Mouse (Mus musculus): ENCODE measurements around the gene Grm4. TPM values are rescaled to one million over a fixed set of nuclear protein-coding genes. Genes with fewer than 3 reads are reported as not detected.

Gene Grm4
- total and polyA plus RNA-seq, 3 experiments = 0.13 to 0.47 (median 0.16) TPM

DNA sequence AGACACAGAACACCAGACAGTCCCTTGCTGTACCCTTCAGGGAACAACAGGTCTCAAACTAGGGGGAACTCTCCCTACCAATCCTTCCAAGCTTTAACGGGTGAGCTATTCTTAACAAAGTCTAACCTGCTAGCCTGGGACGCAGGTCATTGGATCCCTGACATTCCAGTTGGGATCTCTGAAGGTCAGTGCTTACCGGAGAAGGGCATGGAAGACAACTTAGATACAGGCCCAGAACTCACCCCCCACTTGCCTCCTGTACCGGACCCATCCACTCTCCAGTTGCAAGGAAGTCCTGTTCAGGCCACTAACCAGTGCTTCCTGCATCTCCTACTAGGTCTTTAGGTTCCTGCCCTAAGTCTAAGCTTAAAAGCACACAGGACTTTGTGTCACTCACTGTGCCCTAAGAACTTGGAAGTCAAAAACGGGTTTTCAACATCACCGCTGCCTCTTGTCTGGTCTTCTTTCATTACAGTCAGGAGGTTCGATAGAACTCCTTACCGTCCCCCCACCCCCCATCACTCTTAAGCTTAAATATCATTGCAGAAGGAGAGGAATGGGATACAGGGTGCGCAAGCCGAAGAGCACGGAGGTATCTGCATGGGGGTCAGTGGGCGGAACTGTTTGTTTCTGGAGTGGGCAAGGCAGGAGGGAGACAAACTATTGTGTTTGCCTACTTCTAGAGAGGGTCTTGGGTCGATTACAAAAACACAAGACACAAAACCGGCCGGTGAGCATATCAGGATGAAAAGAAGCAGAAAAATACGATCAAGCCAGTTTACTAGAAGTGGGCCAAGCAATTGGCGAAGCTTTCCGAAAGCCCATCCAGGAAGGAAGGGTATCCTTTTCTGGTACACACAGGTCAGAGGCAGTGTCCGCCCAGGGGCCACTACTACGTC is 33.1 kb upstream of the Grm4 start:
- DNase-seq = no peak
- H3K36me3 ChIP-seq (ENCODE audit: control insufficient read depth, insufficient read depth, low read length) = no peaks in the 10 kb centered on the region
- H3K27ac ChIP-seq = no peak overlapping the region
- H3K79me2 ChIP-seq (replicated peaks; ENCODE audit: control insufficient read depth, insufficient read depth, low read length) = no peaks in the 10 kb centered on the region
- TF ChIP-seq EP300 (IDR thresholded peaks at IDR 0.05; ENCODE audit: insufficient read depth, low read depth, low read length) (no peak), POLR2A (IDR thresholded peaks at IDR 0.05; ENCODE audit: insufficient read depth, low read depth, low read length) (no peak), CTCF (IDR thresholded peaks at IDR 0.05) (no peak)
- intact Hi-C loops (cut with DNase I) = no loop called here
- no peaks in the 10 kb centered on the region for H3K27me3 ChIP-seq (ENCODE audit: control insufficient read depth, insufficient read depth, low read length)
- WGBS = 74% methylated on average over 20 of the region's 20 CpGs
- H3K4me3 ChIP-seq = no peak overlapping the region
- H3K4me1 ChIP-seq (ENCODE audit: control insufficient read depth, insufficient read depth, low read length) = no peaks in the 10 kb centered on the region; the same call in 1 of the 2 replicates
- no peak overlapping the region for H3K9ac ChIP-seq (ENCODE audit: low read depth, low read length)

DNA sequence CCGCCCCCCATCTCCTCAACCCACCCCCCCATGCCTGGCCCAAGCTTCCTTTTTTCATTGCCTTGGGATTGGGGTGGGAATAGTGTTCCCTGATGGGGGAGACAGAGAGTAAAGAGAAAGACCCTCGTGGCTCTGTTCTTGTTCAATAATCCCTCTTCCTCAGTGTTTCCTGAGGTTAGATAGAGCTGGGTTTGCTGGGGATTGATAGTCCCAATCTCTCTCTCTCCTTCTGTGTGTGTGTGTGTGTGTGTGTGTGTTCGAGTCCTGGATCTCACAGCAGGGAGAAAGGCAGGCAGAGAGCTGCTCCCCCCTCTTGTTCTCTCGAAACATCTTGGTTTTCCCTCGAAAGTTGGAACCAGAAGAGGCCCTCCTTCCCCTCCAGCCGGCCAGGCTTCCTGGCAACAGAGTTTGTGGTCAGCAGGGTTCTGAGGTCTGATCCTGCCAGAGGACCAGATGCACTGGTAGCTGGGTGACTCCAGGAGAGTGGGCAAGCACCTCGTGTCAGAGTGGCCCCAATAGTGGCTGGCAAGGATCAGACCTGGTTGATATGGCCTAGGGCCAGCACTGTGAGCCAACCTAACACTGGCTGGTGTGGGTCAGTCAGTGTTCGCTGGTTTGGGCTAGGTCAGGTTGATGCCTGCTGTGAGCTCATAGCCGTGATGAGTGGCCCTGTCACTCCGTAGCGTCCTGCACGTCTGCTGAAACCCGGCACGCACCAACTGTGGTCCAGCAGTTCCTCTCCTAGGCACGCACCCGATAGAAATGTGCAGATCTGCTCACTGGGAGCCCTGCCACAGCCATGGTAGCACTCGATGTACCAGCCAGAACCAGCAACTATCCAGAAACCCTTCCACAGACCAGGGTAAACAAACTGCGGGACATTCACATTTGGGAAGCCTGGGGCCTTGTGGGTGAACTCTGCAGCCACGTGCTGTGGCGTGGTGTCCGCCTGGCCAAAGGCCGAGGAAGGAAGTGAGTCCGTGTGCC is 31.3 kb upstream of the Grm4 start:
- TF ChIP-seq POLR2A (IDR thresholded peaks at IDR 0.05; ENCODE audit: insufficient read depth, low read depth, low read length) (no peak), CTCF (IDR thresholded peaks at IDR 0.05) (no peak), EP300 (IDR thresholded peaks at IDR 0.05; ENCODE audit: insufficient read depth, low read depth, low read length) (no peak)
- Histone ChIP-seq H3K4me3 (no peak overlapping the region), H3K36me3 (ENCODE audit: control insufficient read depth, insufficient read depth, low read length) (no peaks in the 10 kb centered on the region), H3K79me2 (replicated peaks; ENCODE audit: control insufficient read depth, insufficient read depth, low read length) (no peaks in the 10 kb centered on the region), H3K27ac (no peak overlapping the region; the same call in 1 of the 2 replicates), H3K4me1 (ENCODE audit: control insufficient read depth, insufficient read depth, low read length) (no peaks in the 10 kb centered on the region; the same call in 1 of the 2 replicates), H3K9ac (ENCODE audit: low read depth, low read length) (no peak overlapping the region), H3K27me3 (ENCODE audit: control insufficient read depth, insufficient read depth, low read length) (no peaks in the 10 kb centered on the region)
- 62% methylated on average over 23 of the region's 23 CpGs for WGBS
- intact Hi-C loops (cut with DNase I) = no loop called here
- peak in 1 of 2 experiments; percentile 48 for DNase-seq

DNA sequence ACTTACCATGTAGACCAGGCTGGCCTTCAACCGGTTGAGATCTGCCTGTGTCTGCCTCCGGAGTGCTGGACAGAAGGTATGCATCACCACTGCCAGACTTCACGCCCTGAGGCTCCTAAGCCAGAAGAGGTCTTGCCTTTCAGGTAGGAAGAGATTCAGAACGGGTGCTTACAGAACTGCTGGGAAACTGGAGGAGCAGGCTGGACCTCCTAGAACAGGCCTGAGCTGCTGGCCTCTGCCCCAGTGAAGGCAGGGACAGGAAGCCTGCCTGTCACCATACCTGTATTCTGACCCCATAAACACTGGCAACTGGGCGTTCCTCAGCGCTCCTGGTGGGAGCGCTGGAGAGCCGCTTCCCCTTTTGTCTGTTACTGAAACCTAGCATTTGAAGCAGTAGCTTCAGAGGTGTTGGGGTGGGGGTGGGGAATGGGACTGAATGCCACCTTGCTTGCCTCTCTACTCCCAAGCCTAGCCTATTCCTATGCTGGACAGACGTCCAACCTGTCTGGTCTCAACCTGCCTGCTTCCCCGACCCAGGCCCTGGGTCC is 30.3 kb upstream of the Grm4 start:
- no peak for DNase-seq
- intact Hi-C loops (cut with DNase I) = no loop called here
- no peak overlapping the region for H3K4me3 ChIP-seq
- TF ChIP-seq POLR2A (IDR thresholded peaks at IDR 0.05; ENCODE audit: insufficient read depth, low read depth, low read length) (no peak), EP300 (IDR thresholded peaks at IDR 0.05; ENCODE audit: insufficient read depth, low read depth, low read length) (no peak), CTCF (IDR thresholded peaks at IDR 0.05) (no peak)
- WGBS = 81% methylated on average over 10 of the region's 10 CpGs
- no peak overlapping the region for H3K27ac ChIP-seq
- H3K4me1 ChIP-seq (ENCODE audit: control insufficient read depth, insufficient read depth, low read length) = no peaks in the 10 kb centered on the region; the same call in 1 of the 2 replicates
- no peak overlapping the region for H3K9ac ChIP-seq (ENCODE audit: low read depth, low read length)
- no peaks in the 10 kb centered on the region for H3K27me3 ChIP-seq (ENCODE audit: control insufficient read depth, insufficient read depth, low read length)
- no peaks in the 10 kb centered on the region for H3K36me3 ChIP-seq (ENCODE audit: control insufficient read depth, insufficient read depth, low read length)
- H3K79me2 ChIP-seq (replicated peaks; ENCODE audit: control insufficient read depth, insufficient read depth, low read length) = no peaks in the 10 kb centered on the region

DNA sequence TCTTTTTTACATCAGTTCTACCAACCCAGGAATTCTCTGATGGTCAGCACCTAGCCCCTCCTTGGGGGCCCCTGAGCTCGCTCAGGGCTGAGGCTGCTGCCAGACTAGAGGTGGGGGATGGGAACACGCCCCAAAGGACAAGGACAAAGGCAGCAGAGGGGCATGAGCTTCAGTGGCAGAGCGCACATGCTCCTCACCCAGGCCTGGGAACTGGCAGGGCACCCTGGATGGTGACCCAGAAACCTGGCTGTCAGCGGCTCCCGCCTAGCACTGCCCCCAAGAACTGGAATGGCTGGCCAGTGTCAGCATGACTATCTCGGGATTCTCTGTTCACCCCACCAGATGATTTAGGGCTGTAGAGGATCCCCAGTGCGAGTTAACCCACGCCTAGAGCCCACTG is 28.0 kb upstream of the Grm4 start:
- DNase-seq = peak in 1 of 2 experiments; percentile 50
- TF ChIP-seq CTCF (IDR thresholded peaks at IDR 0.05) = no peak
- TF ChIP-seq EP300 (IDR thresholded peaks at IDR 0.05; ENCODE audit: insufficient read depth, low read depth, low read length) = 0 out of 2 replicates have a peak, but pooled peaks have one; percentile 46
- no peak for TF ChIP-seq POLR2A (IDR thresholded peaks at IDR 0.05; ENCODE audit: insufficient read depth, low read depth, low read length)
- Histone ChIP-seq H3K27ac (no peak overlapping the region), H3K36me3 (ENCODE audit: control insufficient read depth, insufficient read depth, low read length) (no peaks in the 10 kb centered on the region), H3K9ac (ENCODE audit: low read depth, low read length) (no peak overlapping the region), H3K79me2 (replicated peaks; ENCODE audit: control insufficient read depth, insufficient read depth, low read length) (no peaks in the 10 kb centered on the region), H3K27me3 (ENCODE audit: control insufficient read depth, insufficient read depth, low read length) (no peaks in the 10 kb centered on the region), H3K4me3 (no peak overlapping the region), H3K4me1 (ENCODE audit: control insufficient read depth, insufficient read depth, low read length) (no peaks in the 10 kb centered on the region; the same call in 1 of the 2 replicates)
- 59% methylated on average over 8 of the region's 8 CpGs for WGBS
- intact Hi-C loops (cut with DNase I) = loop anchor here (5.0 kb wide), 1 partner anchor 213 kb away; no protein-coding TSS in a partner anchor

DNA sequence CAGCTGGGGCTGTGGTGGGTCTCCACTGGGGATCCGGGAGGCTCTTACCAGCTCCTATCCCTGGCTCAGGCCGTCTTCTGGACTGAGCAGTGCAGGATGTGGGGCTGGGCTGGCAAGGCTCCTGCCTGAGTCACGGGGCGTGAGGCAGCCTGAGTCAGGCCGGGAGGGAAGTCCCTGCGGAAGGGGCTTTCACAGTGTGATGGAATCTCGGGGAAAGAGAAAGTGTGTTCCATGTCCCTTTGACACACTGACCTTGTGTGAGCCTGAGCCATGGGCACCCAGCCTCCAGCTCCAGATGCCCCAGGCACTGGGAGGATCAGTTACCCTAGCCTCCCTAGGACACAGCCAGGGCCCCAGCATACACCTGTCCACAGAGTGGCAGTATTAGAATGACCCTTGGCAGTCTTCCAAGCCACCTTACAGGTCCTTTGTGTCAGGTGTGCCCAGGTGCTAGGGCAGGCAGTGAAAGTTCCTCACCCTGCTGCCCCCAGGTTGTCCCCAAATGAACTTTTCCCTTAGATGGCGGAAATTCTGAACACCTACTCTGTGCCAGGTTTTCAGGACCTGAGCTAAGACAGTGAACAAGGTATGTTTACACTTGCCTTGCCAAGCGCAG is 26.2 kb upstream of the Grm4 start:
- Histone ChIP-seq H3K27me3 (ENCODE audit: control insufficient read depth, insufficient read depth, low read length) (no peaks in the 10 kb centered on the region), H3K36me3 (ENCODE audit: control insufficient read depth, insufficient read depth, low read length) (no peaks in the 10 kb centered on the region), H3K9ac (ENCODE audit: low read depth, low read length) (no peak overlapping the region), H3K27ac (no peak overlapping the region), H3K4me3 (no peak overlapping the region), H3K79me2 (replicated peaks; ENCODE audit: control insufficient read depth, insufficient read depth, low read length) (no peaks in the 10 kb centered on the region), H3K4me1 (ENCODE audit: control insufficient read depth, insufficient read depth, low read length) (no peaks in the 10 kb centered on the region)
- no peak for TF ChIP-seq EP300 (IDR thresholded peaks at IDR 0.05; ENCODE audit: insufficient read depth, low read depth, low read length)
- TF ChIP-seq POLR2A (IDR thresholded peaks at IDR 0.05; ENCODE audit: insufficient read depth, low read depth, low read length) = no peak
- no peak for TF ChIP-seq CTCF (IDR thresholded peaks at IDR 0.05)
- intact Hi-C loops (cut with DNase I) = loop anchor here (5.0 kb wide), 1 partner anchor 215 kb away; no protein-coding TSS in a partner anchor
- DNase-seq = peak; percentile 64 to 69
- 33% methylated on average over 9 of the region's 9 CpGs for WGBS

All from heart, adult 2 months (tissue).